Mouse (Mus musculus): ENCODE measurements at regions not wholly inside any gene's neighbourhood (a gene's known extent, or its start where the extent isn't known, plus 50 kb on each side); places are given as distances from the start of the nearest gene placed in this dataset.

GRCm38 (mm10) chr2:30743976-30744620, 59.4 kb downstream of the 1700001O22Rik start:
- Histone ChIP-seq H3K27ac (ENCODE audit: insufficient read depth, low read length) (no peak overlapping the region), H3K4me1 (ENCODE audit: control insufficient read depth, insufficient read depth, low read length) (no peaks in the 10 kb centered on the region), H3K4me3 (replicated peaks; ENCODE audit: insufficient read depth, low read depth, low read length) (no peak overlapping the region), H3K27me3 (ENCODE audit: control insufficient read depth, insufficient read depth, low read length) (no peaks in the 10 kb centered on the region)
- 26% methylated on average over 15 of the region's 15 CpGs for WGBS
- TF ChIP-seq CTCF (IDR thresholded peaks at IDR 0.05; ENCODE audit: borderline replicate concordance, insufficient read depth, low read depth, low read length) (no peak), POLR2A (IDR thresholded peaks at IDR 0.05; ENCODE audit: borderline replicate concordance, insufficient read depth, low read length) (no peak)
- no peak for DNase-seq

DNA sequence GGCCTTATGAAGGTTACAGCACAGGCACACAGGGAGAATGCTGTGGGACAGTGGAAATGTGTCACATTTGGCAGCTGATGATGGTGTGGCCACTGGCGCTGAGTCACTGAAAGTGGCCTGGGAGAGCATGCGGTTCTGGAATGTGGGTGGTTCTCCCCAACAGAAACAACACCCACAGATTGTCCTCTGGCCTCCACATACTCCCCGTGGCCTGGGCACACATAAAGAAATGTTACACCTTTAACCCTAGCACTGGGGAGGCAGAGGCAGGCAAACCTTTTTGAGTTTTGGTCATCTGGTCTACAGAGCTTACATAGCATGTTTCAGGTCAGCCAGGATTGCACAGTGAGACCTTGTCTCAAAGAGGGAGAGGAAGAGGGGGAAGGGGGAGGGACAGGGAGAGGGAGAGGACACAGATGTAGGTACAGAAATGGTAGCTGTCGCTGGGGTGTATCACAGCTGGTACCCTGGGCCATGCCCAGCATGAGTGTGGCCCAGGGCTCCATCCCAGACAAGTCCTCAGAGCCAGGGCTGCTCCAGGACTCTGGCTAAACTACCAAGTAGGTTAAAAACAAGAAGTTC, 60.1 kb downstream of the 1700001O22Rik start:
- Histone ChIP-seq H3K27me3 (ENCODE audit: control insufficient read depth, insufficient read depth, low read length) (no peaks in the 10 kb centered on the region), H3K27ac (ENCODE audit: insufficient read depth, low read length) (no peak overlapping the region), H3K4me3 (replicated peaks; ENCODE audit: insufficient read depth, low read depth, low read length) (no peak overlapping the region), H3K4me1 (ENCODE audit: control insufficient read depth, insufficient read depth, low read length) (no peaks in the 10 kb centered on the region)
- TF ChIP-seq POLR2A (IDR thresholded peaks at IDR 0.05; ENCODE audit: borderline replicate concordance, insufficient read depth, low read length) (no peak), CTCF (IDR thresholded peaks at IDR 0.05; ENCODE audit: borderline replicate concordance, insufficient read depth, low read depth, low read length) (no peak)
- 65% methylated on average over 4 of the region's 4 CpGs for whole genome bisulfite sequencing
- no peak for DNase-seq

DNA sequence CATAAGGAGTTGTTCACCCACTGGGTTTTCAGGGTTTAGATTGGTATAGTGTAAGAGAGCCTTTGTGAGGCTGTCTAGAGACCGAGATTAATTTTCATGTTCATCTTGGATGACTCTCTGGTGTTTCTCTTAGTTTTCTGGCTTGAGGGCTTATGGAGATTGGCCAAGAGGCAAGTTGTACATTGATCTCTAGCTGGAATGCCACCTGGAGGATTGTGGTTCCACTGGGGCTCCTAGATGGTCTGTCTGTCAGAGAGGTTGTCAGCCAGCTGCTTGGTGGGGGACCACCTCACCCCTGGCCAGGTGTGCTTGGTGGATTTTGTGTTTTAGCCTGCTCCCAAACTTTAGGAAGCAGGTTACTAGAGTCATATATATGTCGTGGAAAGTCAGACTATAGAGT, 62.0 kb downstream of the 1700001O22Rik start:
- Histone ChIP-seq H3K4me3 (replicated peaks; ENCODE audit: insufficient read depth, low read depth, low read length) (no peak overlapping the region), H3K27ac (ENCODE audit: insufficient read depth, low read length) (no peak overlapping the region), H3K4me1 (ENCODE audit: control insufficient read depth, insufficient read depth, low read length) (no peaks in the 10 kb centered on the region), H3K27me3 (ENCODE audit: control insufficient read depth, insufficient read depth, low read length) (no peaks in the 10 kb centered on the region)
- DNase-seq: no peak
- no peak for TF ChIP-seq POLR2A (IDR thresholded peaks at IDR 0.05; ENCODE audit: borderline replicate concordance, insufficient read depth, low read length)
- TF ChIP-seq CTCF (IDR thresholded peaks at IDR 0.05; ENCODE audit: borderline replicate concordance, insufficient read depth, low read depth, low read length): no peak
- 68% methylated on average over 2 of the region's 2 CpGs for whole genome bisulfite sequencing

- no peak for TF ChIP-seq CTCF (IDR thresholded peaks at IDR 0.05; ENCODE audit: borderline replicate concordance, insufficient read depth, low read depth, low read length)
- TF ChIP-seq POLR2A (IDR thresholded peaks at IDR 0.05; ENCODE audit: borderline replicate concordance, insufficient read depth, low read length): no peak
- Histone ChIP-seq H3K4me1 (ENCODE audit: control insufficient read depth, insufficient read depth, low read length) (no peaks in the 10 kb centered on the region), H3K27me3 (ENCODE audit: control insufficient read depth, insufficient read depth, low read length) (no peaks in the 10 kb centered on the region), H3K4me3 (replicated peaks; ENCODE audit: insufficient read depth, low read depth, low read length) (no peak overlapping the region), H3K27ac (ENCODE audit: insufficient read depth, low read length) (no peak overlapping the region)
- no peak for DNase-seq
- WGBS: 45% methylated on average over 5 of the region's 5 CpGs
Measured at GRCm38 (mm10) chr2:30737759-30738158, 65.7 kb downstream of the 1700001O22Rik start.

DNA sequence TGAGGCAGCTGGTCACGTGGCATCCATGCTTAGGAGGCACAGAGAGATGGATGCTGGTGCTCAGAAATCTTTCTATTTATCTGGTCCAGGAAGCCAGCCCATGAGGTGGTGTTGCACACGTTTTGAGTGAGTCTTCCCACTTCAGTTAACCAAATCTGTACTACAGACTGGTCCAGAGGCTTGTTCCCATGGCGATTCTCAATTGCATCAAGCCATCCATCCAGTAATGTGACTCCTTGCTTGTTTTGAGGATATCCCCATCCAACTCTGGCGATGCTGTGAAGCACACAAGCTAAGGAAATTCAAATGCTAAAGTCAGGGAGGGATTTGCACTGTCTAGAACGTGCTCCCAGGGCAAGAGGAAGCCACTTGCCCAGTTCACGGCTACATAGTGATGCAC, 66.8 kb downstream of the 1700001O22Rik start:
- no peak for DNase-seq
- no peaks in the 10 kb centered on the region for H3K27me3 ChIP-seq (ENCODE audit: control insufficient read depth, insufficient read depth, low read length)
- H3K4me3 ChIP-seq (replicated peaks; ENCODE audit: insufficient read depth, low read depth, low read length): no peak overlapping the region
- 65% methylated on average over 6 of the region's 6 CpGs for WGBS
- TF ChIP-seq CTCF (IDR thresholded peaks at IDR 0.05; ENCODE audit: borderline replicate concordance, insufficient read depth, low read depth, low read length) (no peak), POLR2A (IDR thresholded peaks at IDR 0.05; ENCODE audit: borderline replicate concordance, insufficient read depth, low read length) (no peak)
- H3K4me1 ChIP-seq (ENCODE audit: control insufficient read depth, insufficient read depth, low read length): no peaks in the 10 kb centered on the region
- H3K27ac ChIP-seq (ENCODE audit: insufficient read depth, low read length): no peak overlapping the region

DNA sequence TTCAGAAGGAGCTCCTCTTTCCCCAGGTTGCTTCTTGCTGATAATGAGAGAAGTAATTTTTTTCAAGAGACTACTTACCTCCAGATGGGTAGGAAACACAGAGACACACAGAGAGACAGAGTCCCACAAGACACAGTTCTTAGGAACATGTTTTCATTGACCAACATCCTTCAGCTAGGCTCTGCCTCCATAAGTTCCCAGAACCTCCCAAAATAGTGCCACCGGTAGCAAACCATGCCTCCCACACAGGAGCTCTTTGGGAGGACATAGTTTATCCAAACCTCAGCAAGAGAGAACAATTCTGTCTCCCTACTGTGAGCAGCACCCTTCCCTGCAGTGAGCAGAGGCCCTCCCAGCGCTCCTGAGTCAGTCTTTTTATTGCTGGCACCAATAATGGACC, 67.2 kb downstream of the 1700001O22Rik start:
- Histone ChIP-seq H3K27ac (ENCODE audit: insufficient read depth, low read length) (no peak overlapping the region), H3K4me1 (ENCODE audit: control insufficient read depth, insufficient read depth, low read length) (no peaks in the 10 kb centered on the region), H3K27me3 (ENCODE audit: control insufficient read depth, insufficient read depth, low read length) (no peaks in the 10 kb centered on the region), H3K4me3 (replicated peaks; ENCODE audit: insufficient read depth, low read depth, low read length) (no peak overlapping the region)
- DNase-seq: no peak
- TF ChIP-seq CTCF (IDR thresholded peaks at IDR 0.05; ENCODE audit: borderline replicate concordance, insufficient read depth, low read depth, low read length) (no peak), POLR2A (IDR thresholded peaks at IDR 0.05; ENCODE audit: borderline replicate concordance, insufficient read depth, low read length) (no peak)
- WGBS: 73% methylated on average over 2 of the region's 2 CpGs

DNA sequence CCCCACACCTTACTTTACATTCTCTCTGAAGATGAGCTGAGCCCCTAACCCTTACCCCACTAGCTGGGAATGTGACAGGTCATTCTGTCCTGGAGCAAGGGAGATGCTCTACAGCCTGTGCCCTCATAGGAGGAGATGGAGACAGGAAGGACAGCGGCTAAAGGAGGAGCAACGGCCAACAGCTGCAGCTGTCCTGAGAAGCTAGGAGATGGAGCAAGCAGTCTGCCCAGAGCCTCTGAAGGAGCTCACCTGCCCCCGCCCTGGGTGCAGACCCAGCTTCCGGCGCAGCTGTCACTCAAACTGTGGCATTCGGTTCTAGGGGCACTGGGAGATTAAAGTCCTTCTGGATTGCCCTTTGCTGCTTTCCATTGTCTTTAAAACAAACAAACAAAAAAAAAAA, 69.6 kb downstream of the 1700001O22Rik start:
- H3K4me3 ChIP-seq (replicated peaks; ENCODE audit: insufficient read depth, low read depth, low read length): no peak overlapping the region
- no peaks in the 10 kb centered on the region for H3K4me1 ChIP-seq (ENCODE audit: control insufficient read depth, insufficient read depth, low read length)
- H3K27ac ChIP-seq (ENCODE audit: insufficient read depth, low read length): no peak overlapping the region
- WGBS: 57% methylated on average over 6 of the region's 6 CpGs
- no peaks in the 10 kb centered on the region for H3K27me3 ChIP-seq (ENCODE audit: control insufficient read depth, insufficient read depth, low read length)
- TF ChIP-seq POLR2A (IDR thresholded peaks at IDR 0.05; ENCODE audit: borderline replicate concordance, insufficient read depth, low read length) (no peak), CTCF (IDR thresholded peaks at IDR 0.05; ENCODE audit: borderline replicate concordance, insufficient read depth, low read depth, low read length) (no peak)
- DNase-seq: no peak

- no peak for DNase-seq
- H3K27me3 ChIP-seq (ENCODE audit: control insufficient read depth, insufficient read depth, low read length): no peaks in the 10 kb centered on the region
- H3K4me3 ChIP-seq (replicated peaks; ENCODE audit: insufficient read depth, low read depth, low read length): no peak overlapping the region
- no peaks in the 10 kb centered on the region for H3K4me1 ChIP-seq (ENCODE audit: control insufficient read depth, insufficient read depth, low read length)
- no peak overlapping the region for H3K27ac ChIP-seq (ENCODE audit: insufficient read depth, low read length)
- 97% methylated on average over 5 of the region's 5 CpGs for WGBS
- TF ChIP-seq POLR2A (IDR thresholded peaks at IDR 0.05; ENCODE audit: borderline replicate concordance, insufficient read depth, low read length) (no peak), CTCF (IDR thresholded peaks at IDR 0.05; ENCODE audit: borderline replicate concordance, insufficient read depth, low read depth, low read length) (no peak)
Measured at GRCm38 (mm10) chr2:30731832-30732231, 71.6 kb downstream of the 1700001O22Rik start.
